Mouse (Mus musculus): ENCODE data around the gene Sptbn4. TPM values are rescaled to one million over a fixed set of nuclear protein-coding genes. Genes with fewer than 3 reads are reported as not detected.

Gene Sptbn4
- total and polyA plus RNA-seq, 2 experiments from 2014 or later = 3.8 to 22.3 TPM

- ATAC-seq (no peak), DNase-seq (no peak)
- Histone ChIP-seq H3K36me3 (ENCODE audit: insufficient read depth) (no peaks in the 10 kb centered on the region), H3K27me3 (ENCODE audit: insufficient read depth, low read length) (no peaks in the 10 kb centered on the region), H3K4me1 (ENCODE audit: insufficient read depth) (peaks cover 5% of the 10 kb centered on the region; the same call in 1 of the 2 replicates), H3K9ac (peak overlapping the region; percentile 37), H3K9me3 (ENCODE audit: low read length) (no peaks in the 10 kb centered on the region), H3K4me3 (ENCODE audit: low read depth, low read length) (peak overlapping the region; percentile 31), H3K4me2 (ENCODE audit: low read depth) (peak overlapping the region; percentile 48), H3K27ac (ENCODE audit: low read depth, low read length) (0 out of 2 replicates have a peak overlapping the region, but pooled peaks have one; percentile 40)
- TF ChIP-seq CTCF (IDR thresholded peaks at IDR 0.05; ENCODE audit: low read depth) = no peak
- 42% methylated on average over 4 of the region's 4 CpGs for WGBS
Measured at GRCm38 (mm10) chr7:27490227-27490542, 42.7 kb upstream of the Sptbn4 start.

GRCm38 (mm10) chr7:27489270-27489869, 41.9 kb upstream of the Sptbn4 start:
- Histone ChIP-seq H3K4me2 (ENCODE audit: low read depth) (no peak overlapping the region), H3K9ac (no peak overlapping the region), H3K27ac (ENCODE audit: low read depth, low read length) (no peak overlapping the region), H3K4me3 (ENCODE audit: low read depth, low read length) (no peak overlapping the region), H3K9me3 (ENCODE audit: low read length) (no peaks in the 10 kb centered on the region), H3K4me1 (ENCODE audit: insufficient read depth) (peaks cover 5% of the 10 kb centered on the region; the same call in 1 of the 2 replicates), H3K36me3 (ENCODE audit: insufficient read depth) (no peaks in the 10 kb centered on the region), H3K27me3 (ENCODE audit: insufficient read depth, low read length) (no peaks in the 10 kb centered on the region)
- no peak for DNase-seq
- TF ChIP-seq CTCF (IDR thresholded peaks at IDR 0.05; ENCODE audit: low read depth) = no peak
- 88% methylated on average over 25 of the region's 25 CpGs for WGBS
- ATAC-seq = no peak

GRCm38 (mm10) chr7:27487740-27488268, 40.3 kb upstream of the Sptbn4 start:
- 7% methylated on average over 13 of the region's 13 CpGs for WGBS
- peaks cover 5% of the 10 kb centered on the region; the same call in 1 of the 2 replicates for H3K4me1 ChIP-seq (ENCODE audit: insufficient read depth)

GRCm38 (mm10) chr7:27486770-27487697, 39.5 kb upstream of the Sptbn4 start, which contains the start of gene Sertad1:
Sertad1 (plus strand) TSS chr7:27486910.
- no peaks in the 10 kb centered on the region for H3K36me3 ChIP-seq (ENCODE audit: insufficient read depth)
- 2% methylated on average over 66 of the region's 80 CpGs for WGBS
- no peaks in the 10 kb centered on the region for H3K27me3 ChIP-seq (ENCODE audit: insufficient read depth, low read length)
- H3K4me2 ChIP-seq (ENCODE audit: low read depth) = peak within 1 kb of the TSS; percentile 57
- ATAC-seq (peak; percentile 98), DNase-seq (peak; percentile 100)
- peak; percentile 60 for TF ChIP-seq CTCF (IDR thresholded peaks at IDR 0.05; ENCODE audit: low read depth)
- peaks cover 5% of the 10 kb centered on the region; the same call in 1 of the 2 replicates for H3K4me1 ChIP-seq (ENCODE audit: insufficient read depth)
- H3K27ac ChIP-seq (ENCODE audit: low read depth, low read length) = peak within 1 kb of the TSS; percentile 90
- no peaks in the 10 kb centered on the region for H3K9me3 ChIP-seq (ENCODE audit: low read length)
- H3K9ac ChIP-seq = peak within 1 kb of the TSS; percentile 83
- H3K4me3 ChIP-seq (ENCODE audit: low read depth, low read length) = peak within 1 kb of the TSS; percentile 82

More at GRCm38 (mm10) chr7:27487740-27488268, 40.3 kb upstream of the Sptbn4 start:
- no peak for TF ChIP-seq CTCF (IDR thresholded peaks at IDR 0.05; ENCODE audit: low read depth)
- peak overlapping the region; percentile 57 for H3K4me2 ChIP-seq (ENCODE audit: low read depth)
- ATAC-seq (no peak), DNase-seq (no peak)
- H3K9me3 ChIP-seq (ENCODE audit: low read length) = no peaks in the 10 kb centered on the region
- H3K4me3 ChIP-seq (ENCODE audit: low read depth, low read length) = peak overlapping the region; percentile 82
- peak overlapping the region; percentile 90 for H3K27ac ChIP-seq (ENCODE audit: low read depth, low read length)
- H3K36me3 ChIP-seq (ENCODE audit: insufficient read depth) = no peaks in the 10 kb centered on the region
- no peaks in the 10 kb centered on the region for H3K27me3 ChIP-seq (ENCODE audit: insufficient read depth, low read length)
- H3K9ac ChIP-seq = peak overlapping the region; percentile 83

- Histone ChIP-seq H3K36me3 (ENCODE audit: insufficient read depth) (no peaks in the 10 kb centered on the region), H3K4me2 (ENCODE audit: low read depth) (peak overlapping the region; percentile 57), H3K9me3 (ENCODE audit: low read length) (no peaks in the 10 kb centered on the region), H3K4me3 (ENCODE audit: low read depth, low read length) (peak overlapping the region; percentile 82), H3K27ac (ENCODE audit: low read depth, low read length) (peak overlapping the region; percentile 90; the same call in 1 of the 2 replicates), H3K27me3 (ENCODE audit: insufficient read depth, low read length) (no peaks in the 10 kb centered on the region), H3K4me1 (ENCODE audit: insufficient read depth) (peaks cover 5% of the 10 kb centered on the region; the same call in 1 of the 2 replicates), H3K9ac (peak overlapping the region; percentile 83)
- WGBS = 5% methylated on average over 13 of the region's 13 CpGs
- DNase-seq (no peak), ATAC-seq (peak; percentile 2)
- TF ChIP-seq CTCF (IDR thresholded peaks at IDR 0.05; ENCODE audit: low read depth) = no peak
Measured at GRCm38 (mm10) chr7:27486102-27486769, 38.8 kb upstream of the Sptbn4 start.

- DNase-seq (no peak), ATAC-seq (no peak)
- no peak overlapping the region for H3K27ac ChIP-seq (ENCODE audit: low read depth, low read length)
- no peak overlapping the region for H3K9ac ChIP-seq
- H3K4me3 ChIP-seq (ENCODE audit: low read depth, low read length) = no peak overlapping the region
- no peaks in the 10 kb centered on the region for H3K9me3 ChIP-seq (ENCODE audit: low read length)
- H3K27me3 ChIP-seq (ENCODE audit: insufficient read depth, low read length) = no peaks in the 10 kb centered on the region
- no peak for TF ChIP-seq CTCF (IDR thresholded peaks at IDR 0.05; ENCODE audit: low read depth)
- H3K4me1 ChIP-seq (ENCODE audit: insufficient read depth) = peaks cover 5% of the 10 kb centered on the region; the same call in 1 of the 2 replicates
- H3K36me3 ChIP-seq (ENCODE audit: insufficient read depth) = no peaks in the 10 kb centered on the region
- WGBS = 77% methylated on average over 4 of the region's 4 CpGs
- no peak overlapping the region for H3K4me2 ChIP-seq (ENCODE audit: low read depth)
Measured at GRCm38 (mm10) chr7:27483860-27484259, 36.4 kb upstream of the Sptbn4 start.
